Mouse (Mus musculus) embryonic facial prominence, embryonic 14.5 days (tissue): ENCODE results near the gene Prss36. TPM values are rescaled to one million over a fixed set of nuclear protein-coding genes. Genes with fewer than 3 reads are reported as not detected.

Experiments
- ATAC-seq: fragments of 200-750 bp; cut with Nextera tagmentation; 2 replicates; pipeline ENCODE4 v1.8.0; 2017; ENCODE audit warnings: low read depth, moderate number of reproducible peaks, moderate TSS enrichment
- DNase-seq: peaks from one replicate; pipeline ENCODE4 v3.0.0-alpha.2; 2015; ENCODE audit warnings: low spot score
- H3K27ac ChIP-seq: fragments of 300-500 bp; sonication (generic); replicated peaks from 2 replicates; pipeline ENCODE4 v1.5.1; 2014; ENCODE audit warnings: low read depth, mild to moderate bottlenecking, low read length, moderate library complexity
- H3K27me3 ChIP-seq: fragments of 300-500 bp; sonication (generic); replicated peaks from 2 replicates; pipeline ENCODE4 v1.6.1; 2014; ENCODE audit warnings: low read length; ENCODE audit not compliant: control insufficient read depth, insufficient read depth
- H3K36me3 ChIP-seq: fragments of 300-500 bp; sonication (generic); 2 replicates; pipeline ENCODE4 v1.6.1; 2014; ENCODE audit warnings: low read length, mixed read lengths; ENCODE audit not compliant: control insufficient read depth, insufficient read depth
- H3K4me1 ChIP-seq: fragments of 300-500 bp; sonication (generic); 2 replicates; pipeline ENCODE4 v1.6.1; 2014; ENCODE audit warnings: antibody characterized with exemption, low read length; ENCODE audit not compliant: control insufficient read depth, insufficient read depth
- H3K4me2 ChIP-seq: fragments of 300-500 bp; sonication (generic); 2 replicates; pipeline ENCODE4 v1.6.1; 2014; ENCODE audit warnings: low read depth, mild to moderate bottlenecking, low read length, moderate library complexity, mixed read lengths
- H3K4me3 ChIP-seq: fragments of 300-500 bp; sonication (generic); 2 replicates; pipeline ENCODE4 v1.5.1; 2014; ENCODE audit warnings: low read depth, mild to moderate bottlenecking, low read length
- H3K9ac ChIP-seq: fragments of 300-500 bp; sonication (generic); 2 replicates; pipeline ENCODE4 v1.6.1; 2014; ENCODE audit warnings: low read depth, mild to moderate bottlenecking, low read length, moderate library complexity, mixed read lengths
- H3K9me3 ChIP-seq: fragments of 300-500 bp; sonication (generic); 2 replicates; pipeline ENCODE4 v1.6.1; 2016; ENCODE audit warnings: low read length; ENCODE audit not compliant: control insufficient read depth
- WGBS: fragments of 180-500 bp; shearing (Covaris S2); extraction: QIAGEN DNeasy Blood & Tissue Kit; methylation state at CpG from one replicate; pipeline ENCODE4 v1.1.7; 2014; 5-methylcytosine and 5-hydroxymethylcytosine counted together
- polyA plus RNA-seq: library from polyadenylated mRNA; unstranded; fragments of >200 nt; fragmentation: Nextera tagmentation; extraction: Ambion mirVana; gene quantifications from 2 replicates; pipeline ENCODE4 v1.2.1, GENCODE M21; 2014

Prss36 gene
- polyA plus RNA-seq, 1 experiment from 2014 or later = 10.6 TPM

DNA sequence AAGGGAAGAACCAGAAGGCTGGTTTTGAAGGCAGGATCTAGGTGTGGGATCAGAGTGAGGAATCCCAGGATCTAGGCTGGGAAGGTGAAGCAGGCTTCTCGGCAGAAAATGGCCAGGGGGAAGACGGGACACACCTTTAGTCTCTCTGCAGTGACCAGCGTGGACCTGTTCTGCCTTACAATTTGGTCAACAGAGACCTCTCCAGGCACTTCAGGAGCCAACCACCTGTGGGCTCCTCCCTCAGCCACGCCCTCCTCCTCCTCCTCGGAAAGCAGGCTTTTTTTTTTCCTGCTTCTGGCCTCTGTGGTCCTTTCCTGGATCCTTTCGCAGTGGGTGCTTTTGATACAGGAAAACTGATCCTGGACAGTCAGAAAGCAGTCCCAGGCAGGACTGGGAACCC lies 16.6 kb downstream of the Prss36 start, which contains the start of gene Prss8:
Gene Prss8, minus strand, starts transcription at position 182 of the 400 bp plus-strand sequence.
- Histone ChIP-seq H3K9ac (peak within 1 kb of the TSS; percentile 60), H3K36me3 (peaks cover 15% of the 10 kb centered on the region), H3K4me2 (peak within 1 kb of the TSS; percentile 48), H3K27ac (no peak within 1 kb of the TSS), H3K9me3 (no peaks in the 10 kb centered on the region), H3K4me1 (peaks cover 6% of the 10 kb centered on the region), H3K4me3 (peak within 1 kb of the TSS; percentile 36), H3K27me3 (peaks cover 18% of the 10 kb centered on the region; the same call in 1 of the 2 replicates)
- peak; percentile 61 for DNase-seq
- WGBS = 13% methylated on average over 6 of the region's 6 CpGs
- ATAC-seq = no peak

DNA sequence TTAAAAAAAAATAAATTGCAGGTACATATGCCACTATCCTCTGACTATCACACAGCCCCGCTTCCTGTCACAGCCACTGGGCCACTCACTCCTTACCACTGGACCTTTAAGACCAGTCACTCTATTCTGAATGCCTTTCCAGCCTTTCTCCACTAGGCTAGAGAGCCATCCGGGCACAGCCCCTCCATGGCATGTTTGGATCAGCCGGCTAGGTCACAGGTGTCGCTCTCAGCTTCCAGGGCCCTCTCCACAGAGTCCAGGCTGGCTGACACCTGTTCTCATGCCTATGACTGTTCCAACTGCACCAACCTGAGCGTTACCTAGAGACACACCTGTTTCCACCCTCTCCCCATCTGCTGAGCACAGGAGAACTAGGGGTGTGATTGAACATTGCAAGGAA lies 17.9 kb downstream of the Prss36 start:
- peaks cover 18% of the 10 kb centered on the region; the same call in 1 of the 2 replicates for H3K27me3 ChIP-seq
- 0 out of 2 replicates have a peak, but pooled peaks have one; percentile 0 for ATAC-seq
- peaks cover 28% of the 10 kb centered on the region for H3K36me3 ChIP-seq
- H3K27ac ChIP-seq = no peak overlapping the region
- DNase-seq = no peak
- peak overlapping the region; percentile 36 for H3K4me3 ChIP-seq
- 64% methylated on average over 5 of the region's 5 CpGs for WGBS
- H3K9ac ChIP-seq = peak overlapping the region; percentile 60; the same call in 1 of the 2 replicates
- peak overlapping the region; percentile 48 for H3K4me2 ChIP-seq
- H3K4me1 ChIP-seq = peaks cover 4% of the 10 kb centered on the region
- no peaks in the 10 kb centered on the region for H3K9me3 ChIP-seq

DNA sequence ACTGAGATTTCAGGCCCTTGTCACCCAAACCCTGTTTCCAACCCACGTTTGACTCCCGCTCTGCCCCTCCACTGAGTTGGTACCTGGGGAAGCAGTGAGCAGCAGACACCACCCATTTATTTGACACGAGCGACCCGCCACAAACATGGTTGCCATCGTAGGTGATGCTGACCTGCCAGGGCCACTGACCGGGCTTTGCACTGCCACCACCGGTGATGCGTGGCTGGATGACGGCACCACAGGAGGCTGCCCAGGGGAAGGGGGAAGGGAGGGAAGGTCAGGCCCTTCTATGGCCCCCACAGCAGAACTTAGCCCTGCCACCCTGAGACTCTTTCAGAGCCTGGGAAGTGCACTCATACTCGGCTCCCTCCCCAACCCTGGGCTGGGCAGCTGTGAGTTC lies 18.8 kb downstream of the Prss36 start:
- DNase-seq = no peak
- H3K9me3 ChIP-seq = no peaks in the 10 kb centered on the region
- H3K4me3 ChIP-seq = no peak overlapping the region
- peaks cover 18% of the 10 kb centered on the region; the same call in 1 of the 2 replicates for H3K27me3 ChIP-seq
- 92% methylated on average over 8 of the region's 11 CpGs for WGBS
- no peak overlapping the region for H3K9ac ChIP-seq
- H3K4me2 ChIP-seq = no peak overlapping the region
- no peak for ATAC-seq
- H3K4me1 ChIP-seq = peaks cover 4% of the 10 kb centered on the region
- H3K27ac ChIP-seq = no peak overlapping the region
- peaks cover 36% of the 10 kb centered on the region for H3K36me3 ChIP-seq

DNA sequence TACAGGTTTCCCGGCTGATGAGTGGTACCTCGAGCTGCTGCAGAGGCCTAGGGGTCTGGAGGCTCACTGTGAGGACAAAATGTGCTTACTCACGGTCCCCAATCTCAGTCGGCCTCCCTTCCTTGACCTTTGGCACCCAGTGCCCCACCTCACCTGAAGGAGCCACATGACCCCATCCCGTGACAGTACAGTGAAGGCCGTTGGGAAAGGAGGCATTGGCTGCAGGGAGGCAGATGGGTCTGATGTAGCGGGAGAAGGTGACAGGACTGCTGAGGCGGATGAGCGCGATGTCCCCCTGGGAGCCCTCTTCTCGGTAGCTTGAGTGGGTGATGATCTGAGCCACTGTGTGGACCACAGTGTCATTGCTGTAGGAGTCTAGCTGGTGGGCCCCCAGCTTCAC lies 19.7 kb downstream of the Prss36 start:
- Histone ChIP-seq H3K4me3 (no peak overlapping the region), H3K9me3 (no peaks in the 10 kb centered on the region), H3K4me2 (no peak overlapping the region), H3K27me3 (peaks cover 18% of the 10 kb centered on the region; the same call in 1 of the 2 replicates), H3K27ac (no peak overlapping the region), H3K36me3 (peaks cover 44% of the 10 kb centered on the region), H3K9ac (no peak overlapping the region), H3K4me1 (peaks cover 4% of the 10 kb centered on the region)
- DNase-seq (no peak), ATAC-seq (no peak)
- WGBS = 86% methylated on average over 11 of the region's 11 CpGs

DNA sequence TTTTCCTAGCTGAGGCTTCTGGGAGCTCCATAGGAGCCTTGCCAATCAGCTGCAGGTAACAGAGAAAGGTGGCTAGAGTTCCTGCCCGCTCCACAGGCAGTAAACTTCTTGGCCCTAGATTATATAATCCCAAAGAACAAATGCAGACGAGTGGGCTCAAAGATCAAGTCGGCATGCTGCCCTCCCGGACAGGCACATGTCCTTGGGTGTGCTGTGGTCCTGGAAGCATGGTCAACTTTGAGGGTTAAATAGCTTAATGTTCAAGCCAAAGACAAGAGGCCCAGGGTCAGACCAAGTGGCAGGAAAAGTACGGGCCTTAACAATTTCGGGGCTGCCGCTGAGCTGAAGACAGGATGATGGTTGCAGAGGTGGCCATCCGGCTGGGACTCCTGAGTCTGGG lies 20.5 kb downstream of the Prss36 start:
- Histone ChIP-seq H3K27me3 (peaks cover 18% of the 10 kb centered on the region; the same call in 1 of the 2 replicates), H3K36me3 (peaks cover 52% of the 10 kb centered on the region), H3K9ac (no peak overlapping the region), H3K4me1 (no peaks in the 10 kb centered on the region), H3K9me3 (no peaks in the 10 kb centered on the region), H3K4me3 (no peak overlapping the region), H3K27ac (peak overlapping the region; percentile 72), H3K4me2 (no peak overlapping the region; the same call in 1 of the 2 replicates)
- ATAC-seq (no peak), DNase-seq (no peak)
- 80% methylated on average over 8 of the region's 8 CpGs for WGBS

DNA sequence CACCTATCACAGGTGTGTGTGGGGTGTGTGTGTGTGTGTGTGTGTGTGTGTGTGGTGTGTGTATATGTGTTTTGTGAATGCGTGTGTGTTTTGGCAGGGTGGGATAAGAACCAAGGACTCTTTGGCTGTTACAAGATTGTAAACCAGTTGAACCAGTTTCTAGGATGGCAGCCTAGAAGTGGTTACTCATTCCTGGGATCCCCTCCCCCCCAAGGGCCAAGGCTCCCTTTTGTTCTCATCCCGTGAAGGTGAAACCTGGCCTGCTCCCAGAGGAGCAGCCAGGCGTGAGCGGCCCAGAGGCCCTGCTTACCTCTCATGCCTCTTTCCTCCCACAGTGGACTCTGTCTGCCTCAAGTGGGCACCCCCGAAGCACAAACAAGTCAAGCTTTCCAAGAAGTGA lies 21.3 kb downstream of the Prss36 start:
- Histone ChIP-seq H3K9me3 (no peaks in the 10 kb centered on the region), H3K4me3 (no peak overlapping the region), H3K27ac (peak overlapping the region; percentile 72), H3K27me3 (peaks cover 17% of the 10 kb centered on the region; the same call in 1 of the 2 replicates), H3K36me3 (peaks cover 60% of the 10 kb centered on the region), H3K4me2 (no peak overlapping the region), H3K9ac (no peak overlapping the region), H3K4me1 (no peaks in the 10 kb centered on the region)
- ATAC-seq = peak; percentile 81
- 69% methylated on average over 5 of the region's 5 CpGs for WGBS
- DNase-seq = peak; percentile 88

DNA sequence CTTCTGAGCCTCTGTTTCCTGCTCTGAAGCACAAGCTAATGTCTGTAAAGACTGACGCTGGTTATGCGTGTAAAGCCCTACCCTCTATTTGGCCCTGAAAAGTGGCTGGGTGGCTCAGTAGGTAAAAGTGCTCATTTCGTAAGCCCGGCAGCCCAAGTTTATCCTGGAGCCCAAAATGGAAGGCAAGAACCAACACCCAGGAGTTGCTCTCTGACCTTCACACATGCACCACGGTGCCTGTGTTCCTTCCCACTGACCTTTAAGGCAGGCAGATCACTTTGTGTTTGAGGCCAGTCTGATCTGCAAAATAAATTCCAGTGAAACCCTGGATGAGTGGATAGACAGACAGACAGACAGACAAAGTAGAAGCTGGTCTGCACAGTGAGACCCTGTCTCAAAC lies 22.8 kb downstream of the Prss36 start:
- H3K9me3 ChIP-seq = no peaks in the 10 kb centered on the region
- 0 out of 2 replicates have a peak, but pooled peaks cover 5% of the 10 kb centered on the region for H3K27me3 ChIP-seq
- H3K36me3 ChIP-seq = peaks cover 63% of the 10 kb centered on the region
- no peak overlapping the region for H3K4me2 ChIP-seq
- no peak overlapping the region for H3K9ac ChIP-seq
- no peaks in the 10 kb centered on the region for H3K4me1 ChIP-seq
- H3K27ac ChIP-seq = no peak overlapping the region
- 78% methylated on average over 5 of the region's 5 CpGs for WGBS
- no peak for DNase-seq
- no peak for ATAC-seq
- H3K4me3 ChIP-seq = no peak overlapping the region

DNA sequence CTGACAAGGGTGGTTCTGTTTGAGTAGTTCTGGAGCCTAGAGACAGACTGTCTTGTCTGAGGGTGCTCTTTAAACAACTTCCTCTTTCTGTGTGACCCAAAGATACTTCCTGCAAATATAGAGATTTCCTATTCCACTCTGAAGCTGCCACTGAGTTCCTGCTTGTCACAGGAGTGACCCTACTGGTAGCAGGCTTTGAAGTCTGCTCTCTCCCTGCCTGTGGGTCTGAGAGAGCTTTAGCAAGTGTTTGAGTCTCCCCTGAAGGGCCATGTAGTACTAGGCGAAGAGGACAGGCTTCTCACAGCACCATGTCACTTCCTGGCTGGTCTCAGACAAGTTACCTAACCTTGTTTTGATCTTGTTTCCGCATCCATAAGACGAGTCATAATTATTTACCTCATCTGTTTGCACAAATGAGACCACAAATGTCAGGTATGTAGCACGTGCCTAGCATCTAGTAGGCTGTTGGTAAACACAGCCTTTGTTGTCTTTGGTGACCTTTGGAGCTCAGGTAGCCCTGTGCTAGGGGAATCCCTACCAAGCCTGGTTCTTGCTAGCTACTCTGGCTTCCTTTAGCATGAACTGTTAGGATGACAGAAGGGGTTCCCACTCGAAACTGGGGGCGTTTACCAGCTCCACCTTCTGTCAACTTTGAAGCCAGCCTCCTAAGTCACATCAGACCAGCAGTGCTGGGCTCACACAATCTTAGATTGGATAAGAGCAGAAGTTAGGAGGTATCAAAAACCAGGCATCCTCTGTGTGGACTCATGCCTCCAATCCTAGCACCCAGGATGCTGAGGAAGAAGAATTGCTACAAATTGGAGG lies 23.9 kb downstream of the Prss36 start:
- Histone ChIP-seq H3K4me3 (no peak overlapping the region), H3K27me3 (no peaks in the 10 kb centered on the region), H3K9me3 (no peaks in the 10 kb centered on the region), H3K36me3 (peaks cover 70% of the 10 kb centered on the region), H3K4me2 (no peak overlapping the region), H3K9ac (no peak overlapping the region), H3K4me1 (no peaks in the 10 kb centered on the region), H3K27ac (no peak overlapping the region)
- DNase-seq = no peak
- no peak for ATAC-seq
- WGBS = 72% methylated on average over 6 of the region's 6 CpGs
